8 mouse cellular contexts compared by ENCODE assay signal in genomic region chr11:3193363-3193762, GRCm38 (mm10). TPM values are rescaled to one million over a fixed set of nuclear protein-coding genes. Genes with fewer than 3 reads are reported as not detected.
DNase-seq lines count a peak whose midpoint lies in the region; ATAC-seq and TF ChIP-seq lines count a peak whose summit lies in the region.

Gene Sfi1 (minus strand): TSS chr11:3193463.

- H3K9ac ChIP-seq in hindbrain, embryonic 14.5 days: no peak within 1 kb of the TSS
- H3K9ac ChIP-seq in neural tube, embryonic 13.5 days: no peak within 1 kb of the TSS

- ATAC-seq in hindbrain, embryonic 14.5 days (ENCODE audit: low FRiP score): no peak
- ATAC-seq in neural tube, embryonic 13.5 days (ENCODE audit: low read depth): no peak

- no peaks in the 10 kb centered on the region for H3K36me3 ChIP-seq in testis, adult 2 months (ENCODE audit: control insufficient read depth, insufficient read depth, low read length)
- no peaks in the 10 kb centered on the region for H3K36me3 ChIP-seq in hindbrain, embryonic 14.5 days (replicated peaks; ENCODE audit: control insufficient read depth, insufficient read depth)
- H3K36me3 ChIP-seq in neural tube, embryonic 13.5 days: no peaks in the 10 kb centered on the region

- H3K27ac ChIP-seq in testis, adult 2 months (ENCODE audit: control insufficient read depth, insufficient read depth, low read depth, low read length): no peak within 1 kb of the TSS
- no peak within 1 kb of the TSS for H3K27ac ChIP-seq in hindbrain, embryonic 14.5 days
- no peak within 1 kb of the TSS for H3K27ac ChIP-seq in neural tube, embryonic 13.5 days (replicated peaks)

- TF ChIP-seq CTCF in testis, adult 2 months (IDR thresholded peaks at IDR 0.05; ENCODE audit: control insufficient read depth, insufficient read depth, insufficient replicate concordance, low read depth, low read length): no peak

- DNase-seq in gastrocnemius, postnatal 10 days: no peak
- no peak for DNase-seq in gastrocnemius, postnatal 14 days
- DNase-seq in testis, postnatal 14 days (ENCODE audit: low spot score): no peak
- no peak for DNase-seq in hindbrain, embryonic 14.5 days (ENCODE audit: low spot score)
- no peak for DNase-seq in urinary bladder, postnatal 25 days (ENCODE audit: low spot score)
- no peak for DNase-seq in cerebellum, postnatal 4 days (ENCODE audit: low spot score in 2 of 2)

- 85% methylated on average over 25 of the region's 25 CpGs for WGBS in hindbrain, embryonic 14.5 days
- 86% methylated on average over 25 of the region's 25 CpGs for WGBS in neural tube, embryonic 13.5 days

- intact Hi-C loops in gastrocnemius, postnatal 14 days (cut with DNase I; ENCODE audit: low total_unique reads): no loop called here

- no peak within 1 kb of the TSS for H3K4me2 ChIP-seq in hindbrain, embryonic 14.5 days (replicated peaks)
- no peak within 1 kb of the TSS for H3K4me2 ChIP-seq in neural tube, embryonic 13.5 days

- H3K4me1 ChIP-seq in testis, adult 2 months (ENCODE audit: control insufficient read depth, insufficient read depth, low read length): no peaks in the 10 kb centered on the region
- H3K4me1 ChIP-seq in hindbrain, embryonic 14.5 days (replicated peaks; ENCODE audit: control insufficient read depth, insufficient read depth, low read length): no peaks in the 10 kb centered on the region
- H3K4me1 ChIP-seq in neural tube, embryonic 13.5 days (replicated peaks): no peaks in the 10 kb centered on the region

- no peaks in the 10 kb centered on the region for H3K9me3 ChIP-seq in hindbrain, embryonic 14.5 days (ENCODE audit: control insufficient read depth, low read length)
- no peaks in the 10 kb centered on the region for H3K9me3 ChIP-seq in neural tube, embryonic 13.5 days

- H3K27me3 ChIP-seq in testis, adult 2 months (ENCODE audit: control insufficient read depth, insufficient read depth, low read length): no peaks in the 10 kb centered on the region
- no peaks in the 10 kb centered on the region for H3K27me3 ChIP-seq in hindbrain, embryonic 14.5 days (ENCODE audit: control insufficient read depth, insufficient read depth, low read length)
- no peaks in the 10 kb centered on the region for H3K27me3 ChIP-seq in neural tube, embryonic 13.5 days

- TF ChIP-seq POLR2A in testis, adult 2 months (IDR thresholded peaks at IDR 0.05; ENCODE audit: control insufficient read depth, low read depth, low read length): no peak

- H3K4me3 ChIP-seq in testis, adult 2 months (ENCODE audit: control insufficient read depth, low read depth, low read length): no peak within 1 kb of the TSS
- no peak within 1 kb of the TSS for H3K4me3 ChIP-seq in hindbrain, embryonic 14.5 days (replicated peaks; ENCODE audit: low read length)
- H3K4me3 ChIP-seq in neural tube, embryonic 13.5 days: no peak within 1 kb of the TSS

RNA-seq across cellular contexts. Expression of gene Sfi1, which starts in this region (rescaled TPM):
- 10 to 100 TPM; 14.9 to 33.4 TPM for total RNA-seq in gastrocnemius, postnatal 10 days (2021)
- total RNA-seq in gastrocnemius, postnatal 14 days (2021): 10 to 100 TPM in 1 of 2 experiments, 1 to 10 TPM in 1; 9.6 to 10.9 TPM
- polyA plus RNA-seq in testis, adult 2 months (2012; rRNA removed): 17.9 and 24.3 TPM in 2 replicates
- polyA plus RNA-seq in hindbrain, embryonic 14.5 days (2014; fragmentation: Nextera tagmentation; extraction: Ambion mirVana): 11.3 and 11.9 TPM in 2 replicates
- polyA plus RNA-seq in neural tube, embryonic 13.5 days (2015; fragmentation: Nextera tagmentation; extraction: Ambion mirVana): 13.5 and 16.4 TPM in 2 replicates
